Mouse (Mus musculus) inflammation-experienced regulatory T-cells, adult 6 months (primary cell): ENCODE measurements around the gene Arhgdia. TPM values are rescaled to one million over a fixed set of nuclear protein-coding genes. Genes with fewer than 3 reads are reported as not detected.
"Not testable (repeated sequence)": the region's sequence is repeated elsewhere in the genome, so short reads cannot be mapped to it uniquely, and the experiment has no call there.

Source experiments
- ATAC-seq: one replicate; pipeline ENCODE4 v1.8.0; 2017
- polyA plus RNA-seq, 3 experiments: library from polyadenylated mRNA; unstranded; fragments of 100-300 nt; shearing (Covaris generic); gene quantifications; one replicate each; pipeline ENCODE4 v1.2.1; 2017

Gene Arhgdia
- polyA plus RNA-seq, 3 experiments from 2014 or later, result 624 to 862 (median 685) TPM

DNA sequence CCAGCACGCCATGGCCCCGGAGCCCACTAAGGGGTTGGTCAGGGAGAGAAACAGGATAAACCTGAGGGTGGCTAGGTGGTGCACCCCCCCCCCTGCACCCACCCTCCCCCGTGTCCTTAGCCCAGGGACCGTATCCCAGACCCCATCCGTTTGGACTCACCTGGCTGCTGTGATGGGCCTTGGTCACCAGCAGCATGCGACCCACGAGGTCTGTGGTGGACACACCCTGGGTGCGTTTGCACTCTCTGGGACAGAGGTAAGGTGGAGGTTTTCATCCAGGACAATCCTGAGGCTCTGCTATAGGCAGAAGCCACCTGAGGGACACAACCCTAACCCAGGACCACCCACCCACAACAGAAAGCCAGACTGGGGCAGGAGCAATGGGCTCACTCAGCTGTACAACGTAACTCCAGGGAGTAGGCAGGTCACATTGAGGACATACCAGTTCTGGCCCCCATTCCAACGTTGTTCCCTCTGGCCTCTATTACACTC lies 32.1 kb upstream of the Arhgdia start:
- ATAC-seq, result no peak

DNA sequence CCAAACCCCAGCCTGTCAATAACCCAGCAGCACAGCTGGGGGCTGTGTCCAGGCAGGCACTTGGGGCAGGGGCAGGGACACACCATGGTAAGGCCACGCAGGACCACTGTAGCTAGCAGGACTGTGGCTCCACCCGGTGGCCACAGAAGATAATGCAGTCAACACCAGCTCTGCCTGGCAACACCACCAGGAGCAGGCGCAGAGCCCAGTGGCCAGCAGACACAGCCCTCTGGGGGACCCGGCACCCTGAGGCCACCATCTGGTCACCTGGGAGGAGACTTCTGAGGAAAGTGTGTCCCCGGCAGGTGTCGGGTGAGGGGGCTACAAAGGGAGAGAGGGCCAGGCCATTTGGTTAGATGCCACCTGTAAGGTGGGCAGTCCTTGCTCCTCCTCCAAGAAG lies 31.3 kb upstream of the Arhgdia start:
- peak; percentile 57 for ATAC-seq

DNA sequence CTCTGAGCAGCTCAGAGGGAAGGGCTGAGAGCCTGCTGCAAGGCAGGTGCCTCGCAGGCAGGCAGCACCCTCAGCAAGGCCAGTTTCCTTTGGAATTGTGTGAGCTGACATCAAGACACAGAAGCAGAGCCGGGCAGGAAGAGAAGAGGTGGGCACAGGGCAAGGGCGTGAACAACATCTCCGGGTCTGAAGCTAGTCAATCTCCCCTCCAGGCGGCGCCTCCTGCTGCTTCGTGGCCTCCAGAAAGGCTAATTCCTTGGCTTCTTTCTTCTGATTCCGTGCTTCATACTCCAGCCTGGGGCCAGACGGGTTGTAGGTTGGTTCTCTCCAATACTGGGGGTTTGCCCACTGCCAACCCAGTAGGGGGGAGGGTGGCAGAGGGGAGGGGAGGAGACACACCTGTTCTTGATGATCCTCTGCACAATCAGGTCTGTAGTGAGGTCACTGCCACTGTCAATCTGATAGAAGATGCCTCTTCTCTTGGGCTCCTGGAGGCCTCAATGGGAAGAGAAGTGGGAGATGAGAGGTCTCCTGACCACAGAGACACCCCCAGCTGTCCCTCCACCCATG lies 29.1 kb upstream of the Arhgdia start:
- ATAC-seq, result no peak

GRCm38 (mm10) chr11:120609250-120609649 lies 27.8 kb upstream of the Arhgdia start:
- ATAC-seq, result no peak

GRCm38 (mm10) chr11:120608241-120609034 lies 27.0 kb upstream of the Arhgdia start, which contains the start of gene Npb:
Npb (plus strand) TSS chr11:120608477.
- no peak for ATAC-seq

GRCm38 (mm10) chr11:120606764-120607163 lies 25.3 kb upstream of the Arhgdia start:
- ATAC-seq, result no peak

GRCm38 (mm10) chr11:120605667-120606066 lies 24.2 kb upstream of the Arhgdia start:
- no peak for ATAC-seq

- no peak for ATAC-seq
Measured at GRCm38 (mm10) chr11:120603545-120603944, 22.1 kb upstream of the Arhgdia start.

GRCm38 (mm10) chr11:120600716-120601115 lies 19.3 kb upstream of the Arhgdia start:
- peak; percentile 49 for ATAC-seq

DNA sequence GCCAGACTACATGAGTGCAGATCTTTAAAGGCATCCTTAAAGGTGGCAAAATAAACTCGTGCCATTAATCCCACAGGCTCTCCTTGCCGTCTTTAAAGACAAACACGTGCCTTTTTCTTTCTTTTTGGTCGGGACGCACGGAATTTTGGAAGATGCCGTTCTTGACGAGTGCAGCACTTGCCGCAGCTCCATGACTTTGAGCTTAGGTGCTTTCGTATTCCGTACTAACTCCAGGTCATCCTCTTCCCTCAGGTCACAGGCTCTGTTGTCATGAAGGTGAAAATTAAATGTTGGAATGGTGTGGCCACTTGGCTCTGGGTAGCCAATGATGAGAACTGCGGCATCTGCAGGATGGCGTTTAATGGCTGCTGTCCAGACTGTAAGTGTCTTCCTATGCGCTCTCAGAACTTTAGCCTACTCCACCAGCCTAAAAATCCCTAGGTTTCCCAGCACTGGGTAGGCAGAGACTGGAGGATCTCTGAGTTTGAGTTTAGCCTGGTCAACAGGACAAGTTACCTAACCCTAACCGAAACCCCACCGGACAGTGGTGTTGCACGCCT lies 17.6 kb upstream of the Arhgdia start:
- no peak for ATAC-seq

DNA sequence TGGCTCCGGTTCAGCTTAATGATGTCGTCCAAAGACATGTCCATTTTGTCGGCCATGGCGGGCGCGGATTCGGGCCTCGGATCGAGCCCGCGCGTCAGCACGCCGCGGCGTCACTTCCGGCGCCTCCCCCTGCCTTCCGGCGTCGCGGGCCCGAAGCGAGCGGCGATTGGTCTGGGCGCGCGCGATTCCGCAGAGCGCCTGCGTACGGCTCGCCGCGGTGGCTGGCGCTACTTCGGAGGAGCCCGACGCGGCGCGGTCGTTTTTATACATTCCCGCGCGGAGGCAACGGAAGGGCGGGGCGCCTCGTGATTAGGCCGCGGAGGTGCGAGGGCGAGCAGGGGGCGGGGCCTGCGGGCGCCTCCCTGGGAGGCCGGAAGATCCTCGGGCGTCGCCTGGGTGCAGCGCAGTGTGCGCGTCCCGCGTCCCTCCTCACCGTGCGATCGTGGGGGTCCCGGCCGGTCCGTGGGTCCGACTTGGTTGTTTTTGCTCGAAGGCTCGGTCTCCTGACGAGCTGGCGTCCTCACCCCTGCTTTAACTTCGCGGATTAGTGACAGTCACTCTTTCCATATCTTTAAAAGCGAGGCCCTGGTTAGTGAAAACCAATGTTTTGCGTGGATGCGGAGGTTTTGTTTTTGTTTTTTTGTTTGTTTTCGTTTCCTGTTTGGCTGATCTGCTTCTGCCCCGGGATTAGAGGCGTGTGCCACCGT lies 17.0 kb upstream of the Arhgdia start, which contains the start of the genes Alyref and Anapc11:
Gene Alyref, minus strand, starts transcription at position 83 of the 707 bp plus-strand sequence.
Gene Anapc11, plus strand, starts transcription at position 139 of the 707 bp plus-strand sequence.
- ATAC-seq, result peak; percentile 88

- peak; percentile 19 for ATAC-seq
Measured at GRCm38 (mm10) chr11:120597240-120598235, 16.1 kb upstream of the Arhgdia start.

GRCm38 (mm10) chr11:120588531-120588930 lies 7.1 kb upstream of the Arhgdia start:
- no peak for ATAC-seq

- no peak for ATAC-seq
Measured at GRCm38 (mm10) chr11:120583937-120584336, 2.5 kb upstream of the Arhgdia start.

- ATAC-seq, result not testable (repeated sequence)
Measured at GRCm38 (mm10) chr11:120582982-120583293, 1.5 kb upstream of the Arhgdia start.

DNA sequence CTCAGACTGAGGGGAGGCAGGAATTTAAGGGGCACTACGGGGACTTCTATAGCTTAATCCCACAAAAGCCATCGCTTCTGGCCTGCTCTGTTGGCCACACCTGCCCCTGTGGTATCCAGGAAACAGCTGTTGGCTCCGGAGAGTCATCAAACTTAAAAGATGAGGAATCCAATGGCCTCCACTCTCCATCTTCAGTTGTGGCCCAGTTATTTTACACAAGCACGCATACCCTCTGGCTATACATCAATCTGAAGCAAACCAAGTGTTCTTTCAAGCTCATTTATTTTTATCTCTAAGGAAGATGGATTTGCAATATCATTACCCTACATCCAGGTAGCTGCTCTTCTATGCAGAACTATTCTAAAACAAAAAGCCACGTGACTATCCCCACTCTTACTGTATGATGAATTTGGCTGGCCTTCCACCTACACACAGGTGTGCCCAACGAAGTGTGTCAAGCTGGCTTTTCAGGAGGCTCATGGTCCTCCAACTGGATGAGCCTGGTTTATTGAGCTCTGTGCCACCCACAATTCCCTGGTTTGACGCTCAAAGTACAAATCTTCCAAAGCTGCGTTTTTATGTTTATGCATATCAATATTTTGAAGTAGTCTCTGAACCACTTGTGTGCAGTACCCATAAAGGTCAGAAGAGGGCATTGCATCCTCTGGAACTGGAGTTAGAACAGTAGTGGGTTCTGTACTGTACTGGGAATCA lies 1.0 kb upstream of the Arhgdia start:
- no peak for ATAC-seq

DNA sequence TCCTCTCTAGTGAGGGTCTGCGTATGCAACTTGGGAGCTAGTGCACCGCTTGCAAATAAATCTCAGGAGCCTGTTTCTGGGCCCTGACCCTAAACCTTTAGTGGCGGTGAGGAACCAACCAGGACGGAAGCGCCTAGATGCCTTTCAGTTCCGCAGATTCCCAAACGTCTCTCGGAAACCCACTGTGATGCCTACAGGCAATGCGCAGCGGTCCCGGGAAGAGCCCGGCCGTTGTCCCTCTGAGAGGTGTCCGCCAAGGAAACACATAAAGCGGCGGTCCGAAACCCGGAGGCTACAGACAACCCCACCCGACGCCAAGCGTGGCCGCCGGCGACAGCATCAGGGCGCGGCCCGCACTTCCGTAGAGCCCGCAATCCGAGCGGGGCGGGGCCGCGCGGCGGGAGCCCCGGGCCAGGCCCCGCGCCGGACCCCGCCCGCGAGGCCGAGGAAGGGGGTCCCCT lies 523 bp downstream of the Arhgdia start:
- ATAC-seq, result no peak

DNA sequence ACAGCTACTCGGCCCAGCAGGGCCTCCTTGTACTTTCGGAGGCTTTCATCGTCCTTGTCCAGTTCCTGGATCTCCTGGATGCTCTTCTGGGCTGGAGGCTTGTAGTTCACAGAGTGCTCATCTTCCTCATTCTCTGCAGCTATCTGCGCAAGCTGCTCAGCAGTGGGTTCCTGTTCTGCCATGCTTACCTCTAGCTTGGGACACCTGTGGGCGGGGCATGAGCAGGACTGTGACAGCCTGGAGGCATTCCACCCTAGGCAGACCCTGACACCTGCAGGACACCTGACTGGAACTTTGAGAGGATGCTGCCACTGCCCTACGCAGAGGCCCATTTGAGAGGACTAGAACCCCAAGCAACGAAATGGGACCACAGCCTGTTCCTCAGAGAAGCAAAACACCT lies 1.2 kb downstream of the Arhgdia start:
- ATAC-seq, result no peak

DNA sequence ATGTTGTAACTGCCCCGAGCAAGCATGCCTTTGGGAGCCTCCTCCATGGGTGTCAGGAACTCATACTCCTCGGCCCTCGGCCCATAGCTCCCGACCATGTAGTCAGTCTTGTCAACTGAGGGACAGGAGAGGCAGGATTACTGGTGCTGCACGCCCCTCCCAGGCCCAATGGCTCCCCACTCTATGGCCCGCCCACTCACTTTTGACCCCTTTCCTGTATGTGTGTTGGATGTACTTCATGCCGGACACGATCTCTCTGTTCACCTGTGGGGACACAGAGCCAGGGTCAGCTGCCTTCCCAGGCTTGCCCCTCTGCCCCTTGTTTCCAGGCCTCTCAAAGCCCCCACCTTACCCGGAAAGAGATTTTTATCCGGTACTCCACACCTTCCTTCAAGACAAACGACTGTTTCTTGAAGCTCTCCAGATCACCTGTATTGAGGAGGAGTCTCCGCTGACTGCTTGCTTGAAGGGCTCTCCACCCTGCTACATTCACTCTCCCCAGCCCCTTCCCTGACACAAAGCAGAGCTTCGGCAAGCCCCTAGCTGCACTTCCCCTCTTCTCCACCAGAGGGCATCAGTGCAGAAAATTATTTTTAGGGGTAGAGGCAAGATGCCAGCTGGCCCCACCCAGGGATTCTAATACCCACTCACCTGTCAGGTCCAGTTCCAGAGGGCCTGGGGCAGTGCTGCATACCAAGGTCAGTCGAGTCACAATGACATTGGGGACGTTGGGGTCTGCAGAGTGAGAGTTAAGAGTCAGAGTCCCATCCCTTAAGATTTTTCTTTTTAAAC lies 1.9 kb downstream of the Arhgdia start:
- peak; percentile 29 for ATAC-seq

GRCm38 (mm10) chr11:120578694-120579243 lies 2.7 kb downstream of the Arhgdia start:
- no peak for ATAC-seq
